Mouse (Mus musculus) ES-Bruce4 (cell line): Measurements from ENCODE around the gene Psmc6. TPM values are rescaled to one million over a fixed set of nuclear protein-coding genes. Genes with fewer than 3 reads are reported as not detected.

Experiments used
- H3K27ac ChIP-seq: 2 replicates; pipeline ENCODE4 v1.5.1; 2012; ENCODE audit warnings: low read length, inconsistent platforms; ENCODE audit not compliant: insufficient read depth
- H3K27me3 ChIP-seq: 2 replicates; pipeline ENCODE4 v1.6.1; 2012; ENCODE audit warnings: mild to moderate bottlenecking, low read length, inconsistent platforms; ENCODE audit not compliant: control insufficient read depth, poor library complexity, insufficient read depth, severe bottlenecking
- H3K36me3 ChIP-seq: 2 replicates; pipeline ENCODE4 v1.6.1; 2012; ENCODE audit warnings: inconsistent platforms, mild to moderate bottlenecking, low read length, moderate library complexity; ENCODE audit not compliant: control insufficient read depth, poor library complexity, insufficient read depth, severe bottlenecking
- H3K4me1 ChIP-seq: one replicate; pipeline ENCODE4 v1.8.1; 2011; ENCODE audit warnings: low read length; ENCODE audit not compliant: control insufficient read depth, insufficient read depth
- H3K4me3 ChIP-seq: 2 replicates; pipeline ENCODE4 v1.5.1; 2011; ENCODE audit warnings: low read depth, mild to moderate bottlenecking, low read length
- H3K9ac ChIP-seq: 2 replicates; pipeline ENCODE4 v1.6.1; 2012; ENCODE audit warnings: low read depth, mild to moderate bottlenecking, inconsistent platforms; ENCODE audit not compliant: poor library complexity, severe bottlenecking
- H3K9me3 ChIP-seq: replicated peaks from 2 replicates; pipeline ENCODE4 v1.6.1; 2012; ENCODE audit warnings: mild to moderate bottlenecking, low read length, inconsistent platforms; ENCODE audit not compliant: control insufficient read depth, poor library complexity, insufficient read depth, severe bottlenecking
- CTCF ChIP-seq: IDR thresholded peaks from one replicate; pipeline ENCODE4 v1.8.1; 2011; ENCODE audit warnings: low read depth, low read length
- EP300 ChIP-seq: IDR thresholded peaks from 2 replicates; pipeline ENCODE4 v1.6.1; 2011; ENCODE audit warnings: low read depth, low read length; ENCODE audit not compliant: insufficient read depth
- POLR2A ChIP-seq: IDR thresholded peaks from one replicate; pipeline ENCODE4 v1.8.1; 2011; ENCODE audit warnings: low read length; ENCODE audit not compliant: insufficient read depth
- polyA plus RNA-seq: library from polyadenylated mRNA; stranded (reverse); fragments of >200 nt; gene quantifications from 2 replicates; pipeline ENCODE4 v1.2.4, GENCODE M21; 2011; ENCODE audit warnings: low read depth; ENCODE audit not compliant: missing spikeins, insufficient read depth, insufficient read length

The Psmc6 gene
- polyA plus RNA-seq, 1 experiment, result 571 TPM

DNA sequence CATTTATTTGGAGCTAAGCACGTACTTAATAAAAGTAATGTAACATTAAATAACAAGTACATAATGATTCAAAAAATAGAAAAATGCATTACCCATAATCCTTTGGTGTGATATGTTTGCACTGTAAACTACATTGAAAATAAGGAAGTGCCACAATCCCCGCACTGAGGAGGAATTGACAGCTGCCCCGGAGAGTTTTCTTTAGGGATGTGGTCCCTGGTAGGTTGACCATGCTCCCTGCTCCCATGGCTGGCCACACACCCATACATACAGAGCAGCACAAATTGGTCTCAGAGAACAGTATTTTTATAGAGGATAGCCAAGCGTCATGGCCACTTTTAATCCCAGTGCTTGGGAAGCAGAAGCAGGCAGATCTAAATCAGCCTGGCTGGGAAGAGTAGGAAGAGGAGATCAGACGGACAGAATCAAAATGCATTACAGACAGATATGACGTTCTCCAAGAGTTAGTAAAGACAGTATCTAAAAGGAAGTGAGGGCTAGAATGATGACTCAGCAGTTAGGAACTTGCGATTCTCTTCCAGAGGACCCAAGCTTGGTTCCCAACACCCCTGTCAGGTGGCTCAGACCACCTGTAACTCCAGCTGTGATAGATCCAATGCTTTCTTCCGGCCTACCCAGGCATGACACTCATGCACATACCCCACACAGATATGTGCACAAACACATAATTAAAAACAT lies 21.8 kb upstream of the Psmc6 start:
- H3K9me3 ChIP-seq, result no peaks in the 10 kb centered on the region
- no peak overlapping the region for H3K4me3 ChIP-seq
- H3K27ac ChIP-seq, result no peak overlapping the region
- no peak overlapping the region for H3K9ac ChIP-seq
- no peaks in the 10 kb centered on the region for H3K27me3 ChIP-seq
- peaks cover 10% of the 10 kb centered on the region for H3K36me3 ChIP-seq
- H3K4me1 ChIP-seq, result no peaks in the 10 kb centered on the region
- TF ChIP-seq POLR2A, result no peak
- no peak for TF ChIP-seq CTCF
- TF ChIP-seq EP300, result no peak

DNA sequence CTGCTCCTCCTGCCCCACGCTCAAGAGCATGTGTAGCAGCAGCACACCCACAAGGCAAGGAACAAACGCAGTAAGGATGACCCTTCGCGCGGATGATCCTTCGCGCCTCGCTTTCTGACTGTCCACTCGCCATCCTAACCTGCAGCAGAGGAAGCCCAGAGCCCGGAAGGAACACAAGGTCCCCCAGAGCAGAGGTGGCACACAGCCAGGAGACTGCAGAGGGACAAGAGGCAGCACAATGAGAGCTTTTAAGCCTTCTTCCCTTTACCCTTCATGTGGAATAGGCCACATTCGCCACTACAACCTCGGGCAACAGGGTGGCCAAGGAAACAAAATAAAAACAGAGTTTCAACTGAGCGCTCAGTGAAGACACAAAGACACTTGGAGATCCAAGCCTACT lies 19.9 kb upstream of the Psmc6 start:
- peaks cover 4% of the 10 kb centered on the region; the same call in 1 of the 2 replicates for H3K36me3 ChIP-seq

DNA sequence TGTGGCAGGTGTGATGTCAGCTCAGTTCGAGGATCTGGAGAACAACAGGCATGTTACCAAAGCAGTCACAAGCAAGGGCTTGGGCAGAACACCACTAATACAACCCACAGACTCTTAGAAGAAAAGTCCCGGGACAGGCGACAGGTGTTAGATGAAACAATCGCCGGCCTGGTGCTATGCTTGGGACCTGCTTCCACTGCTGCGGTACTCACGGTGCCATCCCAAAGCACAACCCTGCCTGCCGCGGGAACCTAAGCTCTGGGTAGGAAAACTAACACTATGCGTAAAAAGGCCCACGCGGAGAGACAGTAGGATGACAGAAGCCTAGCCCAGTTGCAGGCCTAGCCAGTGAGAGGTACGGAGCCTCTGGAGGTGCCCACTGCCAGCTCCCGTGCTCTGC lies 19.5 kb upstream of the Psmc6 start:
- H3K9me3 ChIP-seq, result no peaks in the 10 kb centered on the region
- TF ChIP-seq POLR2A (no peak), CTCF (no peak), EP300 (no peak)
- no peak overlapping the region for H3K27ac ChIP-seq
- no peak overlapping the region for H3K4me3 ChIP-seq
- no peaks in the 10 kb centered on the region for H3K4me1 ChIP-seq
- no peak overlapping the region for H3K9ac ChIP-seq
- 0 out of 2 replicates have a peak, but pooled peaks cover under 1% of the 10 kb centered on the region for H3K36me3 ChIP-seq
- H3K27me3 ChIP-seq, result no peaks in the 10 kb centered on the region

More for the DNA sequence above, 19.9 kb upstream of the Psmc6 start:
- no peak overlapping the region for H3K9ac ChIP-seq
- no peak for TF ChIP-seq EP300
- no peak for TF ChIP-seq POLR2A
- TF ChIP-seq CTCF, result no peak
- H3K27ac ChIP-seq, result no peak overlapping the region
- H3K27me3 ChIP-seq, result no peaks in the 10 kb centered on the region
- H3K4me1 ChIP-seq, result no peaks in the 10 kb centered on the region
- no peak overlapping the region for H3K4me3 ChIP-seq
- no peaks in the 10 kb centered on the region for H3K9me3 ChIP-seq

DNA sequence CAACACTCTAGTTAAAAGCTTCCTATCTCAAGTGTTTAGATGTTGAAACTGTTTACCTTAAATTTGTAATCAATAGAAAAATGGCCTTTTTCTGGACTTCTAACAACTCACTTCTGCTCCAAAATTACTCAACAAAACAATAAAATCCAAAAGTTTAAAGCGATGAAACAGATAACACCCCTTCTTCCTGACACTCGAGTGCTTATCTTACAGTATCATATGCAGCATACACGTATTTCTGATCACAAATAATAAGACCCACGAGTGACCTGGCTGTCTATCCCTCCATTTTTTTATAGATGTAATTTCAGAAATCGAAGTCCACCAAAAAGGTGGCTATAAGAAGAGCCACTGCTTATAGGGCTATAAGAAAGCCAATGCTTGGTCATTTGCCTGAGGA lies 12.7 kb upstream of the Psmc6 start:
- TF ChIP-seq POLR2A, result no peak
- TF ChIP-seq EP300, result no peak
- no peak for TF ChIP-seq CTCF
- H3K27ac ChIP-seq, result no peak overlapping the region
- no peaks in the 10 kb centered on the region for H3K36me3 ChIP-seq
- no peaks in the 10 kb centered on the region for H3K27me3 ChIP-seq
- H3K9ac ChIP-seq, result no peak overlapping the region
- peak overlapping the region; percentile 86 for H3K4me3 ChIP-seq
- H3K9me3 ChIP-seq, result no peaks in the 10 kb centered on the region
- H3K4me1 ChIP-seq, result peaks cover 3% of the 10 kb centered on the region

DNA sequence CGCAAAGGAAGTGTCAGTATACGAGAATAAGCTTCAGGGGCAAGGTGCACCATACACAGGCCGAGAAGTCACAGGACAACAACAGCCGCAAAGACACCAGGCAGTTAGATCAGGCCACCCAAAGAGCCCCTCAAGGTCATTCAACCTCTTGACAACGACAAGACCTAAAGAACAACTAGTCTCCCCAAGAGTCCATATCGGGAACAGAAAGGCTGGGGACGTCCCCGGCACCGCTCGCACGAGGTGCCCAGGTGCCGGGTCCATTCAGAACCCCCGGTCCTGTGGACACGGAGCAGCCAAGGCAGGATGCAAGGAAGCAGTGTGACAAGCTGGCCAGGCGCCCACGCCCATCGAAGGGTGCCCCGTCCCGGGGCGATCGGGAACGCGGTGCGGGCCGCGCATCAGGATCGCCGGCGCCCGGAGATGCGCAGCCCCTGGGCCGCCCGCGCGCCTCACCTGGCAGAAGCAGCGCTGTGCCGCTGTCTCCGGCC lies 11.6 kb upstream of the Psmc6 start:
- Histone ChIP-seq H3K36me3 (no peaks in the 10 kb centered on the region), H3K27me3 (no peaks in the 10 kb centered on the region), H3K4me3 (peak overlapping the region; percentile 86), H3K27ac (no peak overlapping the region), H3K9ac (peak overlapping the region; percentile 90), H3K4me1 (peaks cover 3% of the 10 kb centered on the region), H3K9me3 (no peaks in the 10 kb centered on the region)
- TF ChIP-seq EP300, result no peak

DNA sequence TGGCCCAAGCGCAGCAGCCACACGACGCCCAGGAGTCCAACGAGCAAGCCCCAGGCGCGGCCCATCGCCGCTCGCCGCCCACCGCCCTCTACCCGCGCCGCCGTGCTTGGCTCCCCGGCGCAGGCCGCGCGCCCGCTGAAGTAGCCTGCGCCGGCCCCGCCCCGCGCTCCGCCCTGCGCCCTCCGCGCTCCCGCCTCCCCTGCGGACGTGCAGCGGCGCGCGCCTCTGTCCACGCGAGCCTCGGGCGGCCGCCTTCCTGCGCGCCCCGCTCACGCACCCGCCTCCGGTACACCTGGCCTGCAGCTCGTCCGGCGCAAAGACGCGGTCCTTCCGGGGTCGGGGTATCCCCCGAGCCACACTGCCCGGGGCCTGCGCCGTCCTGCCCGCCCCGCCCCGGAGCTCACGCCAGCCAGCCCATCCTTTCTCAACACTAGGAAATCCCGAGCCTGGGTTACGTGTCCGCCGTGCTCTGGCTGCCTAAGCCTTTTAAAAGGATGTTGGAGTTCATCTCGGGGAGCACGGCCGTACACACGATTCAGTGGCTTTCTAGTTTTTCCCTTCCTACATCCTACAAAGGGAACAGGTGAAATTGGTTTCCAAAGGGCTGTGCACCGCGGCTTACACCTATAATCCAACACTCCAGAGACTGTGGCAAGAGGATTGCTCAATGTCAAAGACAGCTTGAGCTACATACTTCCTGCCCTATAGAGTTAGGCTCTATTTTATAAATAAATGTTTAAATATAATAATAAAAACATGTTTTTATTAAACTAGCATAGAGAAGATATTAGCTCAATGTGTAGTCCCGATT lies 11.0 kb upstream of the Psmc6 start, which contains the start of gene Ero1l:
Gene Ero1l, minus strand, starts transcription at position 346 of the 811 bp plus-strand sequence.
- Histone ChIP-seq H3K4me3 (peak within 1 kb of the TSS; percentile 86), H3K27ac (peak within 1 kb of the TSS; percentile 47), H3K36me3 (no peaks in the 10 kb centered on the region), H3K4me1 (peaks cover 3% of the 10 kb centered on the region), H3K9ac (peak within 1 kb of the TSS; percentile 90), H3K9me3 (no peaks in the 10 kb centered on the region), H3K27me3 (no peaks in the 10 kb centered on the region)
- TF ChIP-seq POLR2A, result peak; percentile 38
- no peak for TF ChIP-seq EP300
- TF ChIP-seq CTCF, result no peak
